Mouse (Mus musculus): Measurements from ENCODE around the gene Rtbdn.

The Rtbdn gene

DNA sequence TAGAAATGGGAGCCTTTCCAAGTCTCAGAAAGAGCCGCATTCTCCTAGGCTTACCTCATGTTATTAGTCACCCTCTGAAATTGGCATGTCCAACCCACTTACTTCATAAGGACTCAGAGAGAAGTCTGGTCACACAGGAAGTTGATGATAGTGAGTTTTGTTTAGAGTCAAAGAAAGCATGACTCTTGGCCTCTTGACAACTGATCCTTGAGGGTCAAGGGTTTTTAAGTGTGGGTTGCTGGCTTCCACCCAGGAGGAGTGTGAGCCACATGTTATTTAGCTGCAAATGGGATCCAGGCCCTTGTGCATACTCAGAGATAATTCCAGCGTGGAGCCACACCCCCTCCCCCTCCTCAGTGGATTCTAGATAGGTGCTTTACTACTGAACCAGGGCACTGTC lies 25.2 kb upstream of the Rtbdn start:
- DNase-seq (ENCODE audit: low read depth, low spot score): no peak

DNA sequence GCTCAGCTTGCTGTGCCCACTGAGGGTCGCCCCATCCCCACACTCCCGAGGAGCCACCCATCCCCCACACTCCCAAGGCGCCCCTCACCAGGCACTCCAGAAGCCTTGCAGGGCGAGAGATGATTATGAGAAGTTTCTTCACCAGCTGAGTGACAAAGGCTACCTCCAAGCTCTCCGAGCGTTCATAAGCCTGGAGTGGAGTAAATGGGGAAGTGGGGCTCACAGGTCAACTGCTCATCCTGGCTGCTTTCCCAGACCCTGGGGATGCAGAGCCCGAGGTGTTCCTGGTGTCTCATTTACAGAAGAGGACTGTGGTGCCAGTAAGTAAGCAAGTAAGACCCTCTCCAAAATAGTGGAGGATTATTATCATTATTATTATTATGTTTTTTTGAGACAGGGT lies 21.2 kb upstream of the Rtbdn start:
- DNase-seq (ENCODE audit: low read depth, low spot score): no peak

DNA sequence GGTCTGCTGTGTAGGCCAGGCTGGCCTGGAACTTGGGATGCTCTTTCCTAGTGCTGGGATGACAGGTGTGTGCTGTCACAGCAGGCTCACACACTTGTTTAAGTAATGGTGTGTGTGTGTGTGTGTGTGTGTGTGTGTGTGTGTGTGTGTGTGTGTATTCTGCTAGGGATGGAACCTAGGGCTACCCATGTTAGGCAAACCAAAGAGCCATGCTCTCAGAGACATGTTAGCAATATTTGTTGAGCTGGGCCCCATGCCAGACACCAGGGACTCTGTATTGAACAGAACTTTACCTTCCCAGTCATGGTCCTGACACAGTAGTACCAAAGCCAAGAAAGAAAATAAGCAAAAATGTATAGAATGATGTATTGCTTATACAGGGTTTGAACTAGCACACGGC lies 19.3 kb upstream of the Rtbdn start:
- no peak for DNase-seq (ENCODE audit: low read depth, low spot score)

DNA sequence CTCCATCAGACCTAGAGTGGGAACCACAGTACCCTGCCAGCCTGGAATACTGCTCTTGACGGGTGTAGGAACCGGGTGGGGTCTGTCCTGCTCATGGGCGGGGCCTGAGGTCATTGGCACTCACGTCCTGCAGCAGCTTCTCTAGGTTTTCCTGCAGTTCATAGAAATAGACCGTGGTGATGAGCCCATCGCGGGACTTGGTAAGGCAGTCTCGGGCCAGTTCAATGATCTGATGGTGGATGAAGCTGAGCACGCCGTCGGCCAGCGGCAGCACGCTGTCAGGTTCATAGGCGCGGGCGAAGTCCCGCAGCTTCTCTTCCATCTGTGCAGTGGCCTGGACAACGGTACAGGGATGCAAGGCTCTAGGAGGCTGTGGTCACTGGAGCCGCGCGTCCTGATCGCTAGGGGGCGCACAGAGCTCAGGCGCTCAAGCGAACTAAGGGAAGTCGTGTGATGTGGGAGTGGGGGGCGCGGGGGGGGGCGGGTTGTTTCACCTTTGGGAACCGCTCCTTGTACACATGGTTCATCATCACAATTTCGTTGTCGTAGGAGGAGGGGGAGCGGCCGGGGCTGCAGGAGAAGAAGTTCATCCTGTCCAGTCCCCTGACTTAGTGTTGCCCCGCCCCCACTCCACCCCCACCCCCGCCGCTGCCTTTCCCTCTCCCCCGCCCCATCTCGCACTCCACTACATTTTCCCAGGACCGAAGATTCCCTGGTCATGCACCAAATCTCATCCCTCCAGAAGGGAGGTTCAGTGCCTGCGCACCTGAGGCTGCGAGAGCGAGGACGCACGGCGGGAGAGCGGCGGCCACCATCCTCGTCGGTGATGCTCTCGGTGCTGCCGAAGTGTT lies 18.1 kb upstream of the Rtbdn start:
- no peak for DNase-seq (ENCODE audit: low read depth, low spot score)

DNA sequence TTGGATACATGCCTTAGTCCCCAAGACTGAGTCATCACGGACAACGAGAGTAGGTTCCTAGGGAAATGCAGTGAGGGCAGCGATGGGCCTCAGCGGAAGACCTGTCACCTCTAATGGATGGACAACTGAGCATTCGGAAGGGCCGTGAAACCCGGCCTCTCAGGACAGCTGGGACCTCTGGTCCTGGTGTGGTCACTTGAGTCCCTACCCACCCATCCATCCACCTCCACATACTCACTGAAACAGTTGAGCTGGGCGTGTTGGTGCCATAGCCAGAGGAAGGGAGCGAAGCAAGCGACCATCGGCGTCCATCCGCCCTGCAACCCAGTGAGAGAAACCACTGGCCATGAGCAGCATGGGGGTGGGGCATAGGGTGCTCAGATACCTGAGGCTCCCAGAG lies 16.2 kb upstream of the Rtbdn start:
- DNase-seq (ENCODE audit: low read depth, low spot score): no peak

DNA sequence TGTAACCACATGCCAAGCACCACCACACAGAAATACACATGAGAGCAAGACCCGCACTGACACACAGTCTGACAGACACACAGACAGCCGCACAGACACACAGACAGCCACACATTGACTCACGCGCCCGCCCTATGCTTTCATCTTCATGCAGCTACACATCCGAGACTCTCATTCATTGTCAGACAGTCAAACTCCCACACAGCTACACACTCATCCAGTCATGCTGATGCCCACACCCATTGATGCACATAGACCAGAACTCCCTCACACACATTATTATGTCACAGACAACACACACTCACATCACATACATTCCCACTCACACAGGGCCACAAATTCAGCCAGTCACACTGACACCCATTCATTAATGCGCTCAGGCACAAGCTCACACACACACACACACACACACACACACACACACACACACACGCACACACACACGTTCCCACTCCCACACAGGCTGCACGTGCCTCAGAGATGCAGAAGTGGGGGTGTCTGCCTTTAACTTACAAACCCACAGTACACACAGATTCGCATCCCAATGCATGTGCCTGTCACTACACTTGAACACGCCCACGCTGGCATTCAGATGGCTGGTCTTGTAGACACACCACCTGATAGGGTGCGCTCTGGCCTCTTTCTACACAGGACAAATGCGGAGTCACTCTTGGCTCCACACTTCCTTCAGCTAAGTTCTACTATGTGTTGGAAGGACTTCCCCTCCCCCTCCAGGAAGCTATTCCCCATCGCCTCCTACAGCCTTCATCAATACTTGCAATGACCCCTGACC lies 12.8 kb upstream of the Rtbdn start:
- no peak for DNase-seq (ENCODE audit: low read depth, low spot score)

DNA sequence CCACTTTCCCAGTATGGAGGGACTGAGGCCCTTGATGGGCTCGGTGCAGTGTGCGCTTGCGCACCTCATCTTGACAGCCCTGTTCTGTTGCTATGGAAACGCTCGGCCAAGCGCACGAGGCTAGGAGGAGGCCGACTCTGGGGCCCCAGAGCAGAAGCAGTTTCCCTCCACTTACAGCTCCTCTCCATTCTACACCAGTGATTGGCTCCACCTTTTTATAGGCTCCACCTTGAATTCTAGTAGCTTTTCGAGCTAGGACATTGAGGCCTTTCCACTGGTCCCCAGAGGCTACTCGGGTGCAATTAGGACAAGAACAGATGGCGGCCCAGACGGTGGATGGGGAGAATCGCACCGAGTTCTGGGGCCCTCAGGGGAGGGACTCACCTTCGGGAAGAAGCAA lies 11.9 kb upstream of the Rtbdn start:
- DNase-seq (ENCODE audit: low read depth, low spot score): no peak

DNA sequence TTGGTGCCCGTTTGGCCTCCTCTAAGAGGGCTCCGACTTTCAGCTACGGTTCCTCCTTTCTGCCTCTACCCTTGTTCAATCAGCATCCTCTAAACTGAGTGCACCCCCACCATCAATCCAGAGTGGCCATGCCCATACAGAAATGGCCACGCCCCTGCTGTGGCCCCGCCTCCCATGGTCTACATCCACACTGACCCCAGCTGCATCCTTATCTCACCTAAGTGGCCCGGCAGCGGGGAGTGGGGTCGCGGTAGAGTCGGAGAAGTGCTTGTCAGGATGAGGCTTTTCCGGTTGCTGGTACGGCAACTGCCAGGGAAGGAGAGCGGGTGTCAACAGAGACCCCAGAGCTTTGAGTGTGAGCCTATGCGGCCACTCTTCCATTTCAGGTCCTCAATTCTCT lies 11.3 kb upstream of the Rtbdn start:
- no peak for DNase-seq (ENCODE audit: low read depth, low spot score)

DNA sequence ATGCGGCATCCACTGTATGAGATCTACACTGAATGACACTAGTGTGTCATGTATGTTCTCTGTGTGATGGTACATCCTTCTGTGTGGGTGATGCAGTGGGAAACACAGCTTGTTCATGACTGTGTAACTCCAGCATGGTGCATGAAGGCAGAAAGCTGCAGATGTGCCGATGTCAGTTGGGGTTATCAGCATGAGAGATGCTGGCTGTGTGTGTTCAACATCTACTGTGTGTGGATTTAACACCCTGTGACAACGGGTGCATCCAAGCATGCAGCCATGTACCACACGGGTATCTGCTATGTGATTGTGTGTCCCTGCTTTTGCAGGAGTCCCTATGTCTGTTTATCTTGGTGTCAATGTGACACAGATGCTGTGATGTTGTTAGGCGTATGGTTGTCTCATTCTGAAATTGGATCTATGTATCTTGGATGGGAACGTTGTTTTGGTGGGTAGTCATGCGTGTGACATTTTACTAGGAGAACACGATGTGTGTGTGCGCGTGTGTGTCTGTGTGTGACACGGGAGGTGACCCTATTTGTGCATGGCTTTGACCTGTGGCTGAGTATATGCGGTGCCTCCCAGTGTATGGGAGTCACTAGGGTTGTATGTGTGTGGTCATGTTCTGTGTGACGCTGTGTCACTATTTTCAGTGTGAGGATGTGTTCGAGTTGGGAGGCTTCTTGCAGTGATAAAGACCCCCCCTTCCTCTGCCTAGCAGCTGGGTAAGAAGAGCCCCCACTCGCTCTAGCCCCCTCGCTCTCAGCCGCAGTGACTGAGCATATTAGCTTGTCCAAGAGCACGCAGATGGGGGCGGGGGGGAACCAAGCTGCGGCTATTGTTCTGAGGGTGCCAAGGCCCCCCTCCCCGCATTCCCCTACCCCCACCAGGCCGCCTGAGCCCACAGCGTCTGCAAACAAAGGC lies 10.5 kb upstream of the Rtbdn start:
- no peak for DNase-seq (ENCODE audit: low read depth, low spot score)

DNA sequence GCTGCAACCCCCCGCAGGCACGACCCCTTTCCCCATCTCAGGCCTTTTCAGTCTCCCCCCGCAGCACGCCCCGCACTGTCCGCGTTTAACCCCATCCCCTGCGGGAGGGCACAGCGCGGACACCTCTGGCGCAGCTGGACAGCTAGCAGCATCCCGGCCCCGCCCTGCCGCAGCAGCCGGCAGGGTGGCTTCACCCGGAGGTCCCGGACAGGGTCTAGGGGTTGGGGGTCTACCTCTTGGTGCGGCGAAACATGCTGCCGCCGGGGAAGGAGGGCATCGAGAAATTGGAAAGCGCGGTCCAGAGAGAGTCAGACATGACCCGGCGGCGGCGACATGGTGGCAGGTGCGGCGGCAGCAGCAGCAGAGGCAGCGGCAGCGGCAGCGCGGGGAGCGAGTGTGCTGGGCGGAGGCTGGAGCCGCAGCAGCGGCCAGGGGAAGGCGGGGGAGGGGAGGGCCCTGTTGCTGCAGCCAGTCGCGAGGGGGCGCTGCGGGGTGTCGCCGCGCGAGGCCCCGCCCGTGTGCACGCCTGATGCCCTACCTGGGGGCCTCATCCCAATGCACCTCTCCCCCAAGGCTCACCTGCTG lies 9.7 kb upstream of the Rtbdn start, which contains the start of gene Mast1:
TSS of gene Mast1 (minus strand) at position 398 of the 585 bp plus-strand sequence.
- DNase-seq (ENCODE audit: low read depth, low spot score): no peak

DNA sequence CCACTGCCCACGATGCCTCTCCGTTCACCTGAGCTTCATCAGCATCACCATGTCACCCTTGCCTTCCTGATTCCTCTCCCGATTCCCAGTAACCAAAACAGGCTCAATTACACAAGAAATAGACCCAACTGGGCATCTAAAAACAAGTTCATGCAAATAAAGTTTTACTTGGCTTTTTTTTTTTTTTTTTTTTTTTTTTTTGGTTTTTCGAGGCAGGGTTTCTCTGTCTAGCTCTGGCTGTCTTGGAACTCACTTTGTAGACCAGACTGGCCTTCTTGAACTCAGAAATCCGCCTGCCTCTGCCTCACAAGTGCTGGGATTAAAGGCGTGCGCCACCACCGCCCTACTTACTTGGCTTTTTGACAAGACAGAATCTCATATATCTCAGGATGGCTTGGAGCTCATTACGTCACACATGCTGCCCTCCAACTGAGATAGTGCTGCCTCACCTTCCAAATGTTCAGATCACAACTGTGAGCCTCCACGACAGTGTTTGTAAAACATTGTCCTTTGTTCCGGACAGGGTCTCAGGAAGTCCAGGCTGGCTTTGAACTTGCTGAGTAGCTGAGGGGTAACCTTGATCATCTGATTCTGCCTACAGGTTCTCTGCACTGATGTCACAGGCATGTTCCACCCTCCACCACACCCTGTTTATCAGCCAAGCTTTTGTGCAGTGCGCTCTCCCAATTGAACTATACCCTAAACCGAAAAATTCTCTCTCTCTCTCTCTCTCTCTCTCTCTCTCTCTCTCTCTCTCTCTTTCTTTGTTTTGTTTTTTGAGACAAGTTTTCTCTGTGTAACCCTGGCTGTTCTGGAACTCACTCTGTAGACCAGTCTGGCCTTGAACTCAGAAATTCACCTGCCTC lies 8.9 kb upstream of the Rtbdn start:
- no peak for DNase-seq (ENCODE audit: low read depth, low spot score)

DNA sequence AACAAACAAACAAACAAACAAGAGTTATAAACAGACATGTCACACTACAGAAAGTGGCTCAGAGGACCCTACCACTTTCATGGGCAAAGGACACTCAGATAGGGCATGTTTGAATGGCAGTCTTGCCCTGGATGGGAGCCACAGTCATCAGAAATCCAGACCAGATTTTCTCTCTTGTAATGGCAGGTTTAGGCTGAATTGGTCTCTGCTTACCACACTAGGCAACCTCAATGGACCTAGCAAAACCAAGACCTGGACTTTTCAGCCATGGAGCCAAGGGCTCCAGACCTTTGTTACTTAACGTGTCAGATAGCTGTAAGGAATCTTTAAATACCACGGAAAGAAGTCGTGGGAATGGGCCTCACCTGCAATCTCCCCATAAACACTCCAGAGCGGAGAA lies 3.1 kb upstream of the Rtbdn start:
- no peak for DNase-seq (ENCODE audit: low read depth, low spot score)

DNA sequence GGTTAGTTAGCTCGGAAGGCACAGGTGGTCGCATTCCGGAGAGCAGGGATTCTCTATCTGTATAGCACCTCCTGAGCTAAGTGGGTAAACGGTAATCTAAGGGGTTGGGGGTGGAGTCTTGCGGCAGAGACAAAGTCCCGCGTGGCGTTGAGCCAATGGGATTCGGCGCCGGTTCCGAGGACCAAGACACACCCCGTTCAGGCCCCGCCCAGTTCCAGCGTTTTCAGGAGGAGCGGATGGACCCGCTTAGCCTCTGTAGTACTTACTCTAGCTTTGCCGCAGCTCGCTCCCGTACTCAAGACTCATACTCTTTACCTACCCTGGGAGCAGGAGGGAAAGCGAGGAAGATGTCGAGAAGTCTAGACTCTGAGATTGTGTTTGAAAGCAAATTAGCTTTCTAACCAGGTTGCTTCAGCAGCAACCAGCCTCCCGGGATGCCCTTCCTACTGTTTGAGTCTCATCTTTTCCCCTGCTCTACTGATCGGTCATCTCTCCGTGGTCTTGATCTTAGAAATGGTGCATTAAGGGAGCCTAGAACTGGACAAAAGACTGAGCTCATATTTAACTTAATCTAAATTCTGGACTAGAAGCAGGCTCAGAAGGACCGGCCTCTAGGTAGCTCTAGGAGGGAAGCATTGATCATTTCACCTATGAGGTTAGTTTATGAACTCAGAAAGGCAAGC lies 2.2 kb upstream of the Rtbdn start:
- no peak for DNase-seq (ENCODE audit: low read depth, low spot score)

DNA sequence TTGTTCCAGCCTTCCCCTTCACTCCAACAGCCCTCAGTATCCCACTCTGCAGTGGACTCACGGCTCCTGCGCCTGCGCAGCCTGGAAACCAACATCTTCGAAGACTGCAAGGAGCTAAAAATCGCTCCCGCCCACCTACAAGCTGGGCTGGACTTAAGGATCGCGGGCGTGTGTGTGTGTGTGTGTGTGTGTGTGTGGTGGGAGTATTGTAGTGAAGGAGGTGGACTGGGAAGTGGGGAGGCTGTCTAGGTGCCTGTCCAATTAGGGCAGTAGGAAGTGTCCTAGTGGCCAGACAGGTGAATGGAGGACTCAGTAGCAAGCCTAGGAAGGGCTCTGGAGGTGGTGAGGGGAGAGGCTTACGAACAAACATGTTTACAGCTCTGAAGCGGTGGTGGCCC lies 1.6 kb upstream of the Rtbdn start:
- no peak for DNase-seq (ENCODE audit: low read depth, low spot score)

DNA sequence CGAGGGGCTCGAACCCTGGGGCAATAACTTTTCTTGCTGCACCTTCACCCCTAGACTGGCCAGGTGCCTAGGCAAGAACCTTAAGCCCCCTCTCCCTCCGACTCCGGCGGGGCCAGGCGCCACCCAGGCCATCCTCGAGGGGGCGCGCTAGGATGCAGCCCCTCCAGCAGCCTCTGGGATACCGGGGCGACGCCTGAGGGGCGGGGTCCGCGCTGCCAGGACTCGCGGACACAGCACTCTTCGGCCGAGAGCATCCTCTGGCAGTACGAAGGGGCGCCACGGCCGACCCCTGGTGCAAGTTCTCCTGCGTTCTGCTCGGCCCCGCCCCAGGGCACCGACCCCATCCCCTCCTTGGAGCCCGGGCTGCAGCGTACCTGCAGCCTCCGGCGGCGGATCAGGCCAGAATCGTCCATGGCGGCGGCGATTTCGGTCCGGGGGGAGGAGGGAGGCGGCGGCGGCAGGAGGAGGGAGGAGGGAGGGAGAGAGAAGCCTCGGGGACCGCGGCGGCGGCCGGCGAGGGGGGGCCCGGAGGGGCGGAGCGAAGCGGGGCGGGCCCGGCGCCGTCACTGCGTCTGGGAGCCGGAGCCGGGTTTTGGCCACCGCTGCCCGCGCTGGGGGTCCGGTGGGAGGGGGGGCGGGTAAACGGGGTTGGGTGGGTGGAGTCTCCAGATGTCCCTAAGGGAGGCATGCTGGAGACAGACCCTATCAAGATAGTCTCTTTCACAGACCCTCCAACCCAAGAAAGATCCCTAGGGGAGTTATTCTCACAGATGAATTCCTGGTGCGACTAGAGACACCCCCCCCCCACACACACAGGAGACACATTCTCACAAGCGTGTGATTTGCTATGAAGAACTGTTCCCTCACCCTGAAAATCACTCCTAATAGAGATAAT lies 911 bp upstream of the Rtbdn start:
- DNase-seq (ENCODE audit: low read depth, low spot score): no peak

DNA sequence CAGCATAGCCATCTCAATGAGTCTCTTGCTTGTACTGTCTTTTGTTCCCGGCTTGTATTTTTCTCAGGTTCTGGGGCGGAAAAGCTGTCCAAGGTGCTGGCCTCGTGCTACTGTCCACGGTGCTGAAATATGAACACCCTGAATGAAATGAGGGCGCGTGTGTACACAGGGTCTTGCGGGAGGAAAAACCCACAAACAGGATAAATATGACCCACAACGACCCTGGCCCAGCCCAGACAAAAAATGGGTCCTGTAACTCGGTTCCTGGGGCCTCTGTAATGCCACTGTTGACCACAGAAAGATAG lies 402 bp downstream of the Rtbdn start:
- DNase-seq (ENCODE audit: low read depth, low spot score): no peak

DNA sequence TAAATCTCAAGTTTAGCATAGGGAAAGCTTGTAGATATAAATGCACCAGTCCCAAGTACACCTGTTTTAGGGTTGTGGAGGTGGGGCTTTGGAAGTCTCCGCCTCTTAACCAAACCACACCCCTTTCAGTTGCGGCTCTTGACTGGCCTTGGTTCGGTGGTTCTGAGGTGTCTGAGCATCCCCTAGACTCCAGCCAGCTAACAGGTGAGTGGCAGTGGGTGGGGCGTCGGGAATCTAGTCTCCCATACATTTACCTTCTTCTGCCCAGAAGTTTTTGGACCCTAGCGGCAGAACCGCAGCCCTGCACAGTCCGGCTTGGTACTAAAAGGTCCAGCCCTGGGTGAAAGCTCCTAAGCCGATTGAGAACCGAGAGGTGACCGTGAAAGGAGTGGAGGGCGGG lies 3.0 kb downstream of the Rtbdn start:
- no peak for DNase-seq (ENCODE audit: low read depth, low spot score)

DNA sequence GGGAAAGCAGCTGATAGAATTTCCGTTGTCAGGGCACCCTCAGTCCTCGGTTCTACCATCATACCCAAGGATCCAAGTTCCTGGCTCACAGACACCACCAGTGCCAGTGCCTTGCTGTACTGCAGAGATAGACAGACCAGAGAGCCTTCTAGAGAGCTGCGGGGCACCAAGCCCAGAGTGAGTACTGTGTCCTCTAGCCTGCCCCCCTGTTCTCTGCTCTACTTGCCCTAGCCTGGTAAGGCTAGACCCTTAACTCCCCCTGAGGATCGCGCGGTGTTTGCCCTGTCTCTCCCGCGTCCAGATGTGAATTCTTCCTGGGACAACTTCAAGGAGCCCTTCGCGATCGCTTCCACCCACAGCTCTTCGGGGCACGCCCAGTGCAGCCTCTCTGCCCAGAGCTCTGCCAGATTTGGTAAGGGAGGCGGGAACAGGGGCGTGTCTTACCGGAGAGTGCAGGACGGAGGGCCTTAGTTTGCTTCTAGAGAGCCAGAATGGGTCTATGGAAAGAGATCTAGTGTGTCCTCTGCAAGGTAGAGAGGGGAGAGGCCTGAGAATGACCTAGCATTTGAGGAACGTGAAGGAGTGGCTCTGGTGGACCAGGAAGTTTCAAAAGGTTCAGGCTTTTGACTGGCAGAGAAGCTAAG lies 5.9 kb downstream of the Rtbdn start:
- no peak for DNase-seq (ENCODE audit: low read depth, low spot score)

DNA sequence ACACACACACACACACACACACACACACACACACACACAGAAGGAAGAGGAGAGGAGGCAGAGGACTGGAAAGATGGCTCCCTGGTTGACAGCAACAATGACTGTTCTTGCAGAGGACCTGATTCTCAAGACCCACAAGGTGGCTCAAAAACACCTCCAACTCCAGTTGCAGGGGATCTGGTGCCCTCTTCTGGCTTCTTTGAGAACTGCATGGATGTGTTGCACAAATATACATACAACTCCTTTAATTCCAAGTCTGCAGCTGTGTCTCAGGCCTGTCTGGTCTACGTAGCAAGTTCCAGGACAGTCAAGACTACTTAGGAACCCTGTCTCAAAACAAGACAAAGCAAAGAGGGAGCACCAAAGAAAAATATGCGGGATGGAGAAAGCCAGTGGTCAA lies 10.0 kb downstream of the Rtbdn start:
- DNase-seq (ENCODE audit: low read depth, low spot score): no peak
